Mouse (Mus musculus) G1E (cell line): Measurements from ENCODE around the gene Ppp2r5a.

Source experiments
- CTCF ChIP-seq: IDR thresholded peaks from 2 replicates; pipeline ENCODE4 v1.5.1; 2012; ENCODE audit warnings: low read depth, low read length, inconsistent platforms, mixed read lengths
- POLR2AphosphoS5 ChIP-seq: IDR thresholded peaks from 2 replicates; pipeline ENCODE4 v1.6.1; 2012; ENCODE audit warnings: low read depth, low read length, inconsistent platforms; ENCODE audit not compliant: insufficient replicate concordance

- no peak for TF ChIP-seq CTCF
- TF ChIP-seq POLR2AphosphoS5: no peak
Measured at GRCm38 (mm10) chr1:191378080-191378479, 25.0 kb downstream of the Ppp2r5a start.
